Mouse (Mus musculus): ENCODE data around the gene Lama4. TPM values are rescaled to one million over a fixed set of nuclear protein-coding genes. Genes with fewer than 3 reads are reported as not detected.

Lama4 gene
- polyA plus RNA-seq, 1 experiment from 2014 or later = 13.2 TPM

DNA sequence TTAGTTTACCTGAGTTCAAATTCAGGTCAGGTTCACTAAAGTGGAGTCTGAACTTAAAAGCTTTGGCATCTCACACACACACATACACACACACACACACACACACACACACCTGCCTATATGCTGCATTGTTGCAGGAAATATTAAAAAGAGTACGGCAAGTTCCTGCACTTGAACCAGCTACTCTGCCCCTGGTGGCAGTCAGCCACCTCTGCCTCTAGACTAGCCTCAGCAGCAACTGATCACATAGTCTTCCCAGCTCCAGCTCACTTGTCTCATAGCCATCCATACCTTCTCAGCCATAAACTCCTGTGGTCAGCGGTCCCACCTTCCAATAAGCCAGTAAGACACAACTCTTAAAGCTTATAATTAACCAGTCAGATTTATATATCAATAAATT, 37.2 kb downstream of the Lama4 start:
- 79% methylated on average over 2 of the region's 2 CpGs for WGBS
- H3K4me1 ChIP-seq = no peaks in the 10 kb centered on the region; the same call in 1 of the 2 replicates
- no peak for ATAC-seq (replicated peaks)

DNA sequence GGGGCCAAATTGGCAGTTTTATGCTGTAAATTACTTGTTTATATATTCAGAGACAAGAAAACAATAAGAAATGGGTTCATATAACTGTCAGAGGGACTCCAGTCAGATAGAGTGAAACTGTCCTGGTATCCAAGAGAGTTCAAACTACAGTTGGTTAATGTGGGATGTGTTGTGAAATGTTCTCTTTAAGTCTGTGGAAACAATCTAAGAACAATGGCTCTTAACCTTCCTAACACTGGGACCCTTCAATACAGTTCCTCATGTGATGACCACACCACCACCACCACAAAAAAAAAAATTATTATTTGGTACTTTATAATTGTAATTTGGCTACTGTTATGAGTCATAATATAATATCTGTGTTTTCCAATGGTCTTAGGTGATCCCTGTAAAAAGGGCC, 38.2 kb downstream of the Lama4 start:
- H3K27ac ChIP-seq (replicated peaks) = no peak overlapping the region
- no peak for ATAC-seq (replicated peaks)
- H3K27me3 ChIP-seq = no peaks in the 10 kb centered on the region
- H3K9me3 ChIP-seq = no peaks in the 10 kb centered on the region
- H3K4me1 ChIP-seq = no peaks in the 10 kb centered on the region; the same call in 1 of the 2 replicates
- H3K36me3 ChIP-seq = no peaks in the 10 kb centered on the region
- H3K4me3 ChIP-seq = no peak overlapping the region
- H3K4me2 ChIP-seq (replicated peaks) = no peak overlapping the region
- H3K9ac ChIP-seq (replicated peaks) = no peak overlapping the region

More for the DNA sequence above, 37.2 kb downstream of the Lama4 start:
- Histone ChIP-seq H3K27me3 (no peaks in the 10 kb centered on the region), H3K9ac (replicated peaks) (no peak overlapping the region), H3K4me2 (replicated peaks) (no peak overlapping the region), H3K4me3 (no peak overlapping the region), H3K36me3 (no peaks in the 10 kb centered on the region), H3K27ac (replicated peaks) (no peak overlapping the region), H3K9me3 (no peaks in the 10 kb centered on the region)

- no peaks in the 10 kb centered on the region for H3K27me3 ChIP-seq
- H3K4me3 ChIP-seq = no peak overlapping the region
- no peaks in the 10 kb centered on the region for H3K36me3 ChIP-seq
- WGBS = 80% methylated on average over 8 of the region's 8 CpGs
- H3K9me3 ChIP-seq = no peaks in the 10 kb centered on the region
- peak; percentile 58; the same call in 1 of the 2 replicates for ATAC-seq (replicated peaks)
- H3K27ac ChIP-seq (replicated peaks) = 0 out of 2 replicates have a peak overlapping the region, but pooled peaks have one; percentile 14
- no peaks in the 10 kb centered on the region; the same call in 1 of the 2 replicates for H3K4me1 ChIP-seq
- H3K4me2 ChIP-seq (replicated peaks) = no peak overlapping the region
- no peak overlapping the region for H3K9ac ChIP-seq (replicated peaks)
Observed at GRCm38 (mm10) chr10:39005494-39005893, 40.2 kb downstream of the Lama4 start.

DNA sequence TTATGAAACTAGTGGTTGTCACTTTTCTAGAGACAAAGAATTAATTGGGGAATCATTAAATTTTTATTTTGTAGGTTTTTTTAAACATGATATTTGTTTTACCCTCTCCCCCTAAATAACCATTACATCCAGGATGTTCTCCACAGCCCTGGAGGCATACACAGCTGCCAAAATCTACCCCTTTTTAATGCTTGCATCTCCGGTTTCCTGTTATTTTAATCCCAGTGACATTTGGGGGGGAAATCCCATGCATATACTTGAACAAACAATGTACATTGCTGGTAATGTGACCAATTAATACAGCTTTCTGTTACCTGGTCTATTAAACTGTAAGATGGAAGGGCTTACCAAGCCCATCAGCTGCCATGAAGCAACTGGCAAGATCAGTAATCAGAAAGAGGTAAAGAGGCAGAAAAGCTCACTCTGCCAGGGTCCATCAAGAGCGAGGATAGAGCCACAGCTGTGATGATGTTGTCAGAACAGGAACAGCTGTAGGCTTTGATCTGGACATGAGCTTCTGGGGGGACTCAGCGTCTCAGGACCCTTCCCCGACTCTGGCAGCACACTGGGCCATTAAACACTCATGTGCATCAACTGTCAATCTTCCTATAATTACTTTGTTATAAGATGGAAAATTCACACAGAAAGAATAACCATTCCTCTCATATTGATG, 41.3 kb downstream of the Lama4 start:
- no peaks in the 10 kb centered on the region; the same call in 1 of the 2 replicates for H3K4me1 ChIP-seq
- peak; percentile 67; the same call in 1 of the 2 replicates for ATAC-seq (replicated peaks)
- no peak overlapping the region for H3K4me3 ChIP-seq
- no peaks in the 10 kb centered on the region for H3K27me3 ChIP-seq
- H3K4me2 ChIP-seq (replicated peaks) = no peak overlapping the region
- H3K9me3 ChIP-seq = no peaks in the 10 kb centered on the region
- H3K27ac ChIP-seq (replicated peaks) = no peak overlapping the region
- no peak overlapping the region for H3K9ac ChIP-seq (replicated peaks)
- 58% methylated on average over 4 of the region's 4 CpGs for WGBS
- no peaks in the 10 kb centered on the region for H3K36me3 ChIP-seq

DNA sequence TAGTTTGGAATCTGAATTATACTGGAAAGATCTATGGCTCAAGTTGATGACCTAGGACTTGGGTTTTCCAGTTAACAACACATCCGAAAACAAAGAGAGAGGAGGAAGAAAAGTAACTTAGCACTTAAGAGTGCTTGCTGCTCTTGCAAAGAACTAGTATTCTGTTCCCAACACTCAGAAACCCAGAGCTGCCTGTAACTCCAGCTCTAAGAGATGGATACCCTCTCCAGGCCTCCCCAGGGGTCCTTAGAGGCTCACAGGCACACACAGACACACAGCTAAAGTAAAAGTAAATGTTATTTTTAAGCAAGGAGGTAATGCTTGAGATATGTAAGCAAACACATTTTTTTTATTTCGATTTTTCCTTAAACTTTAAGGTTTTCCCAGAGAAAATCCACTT, 49.5 kb downstream of the Lama4 start:
- no peak overlapping the region for H3K27ac ChIP-seq (replicated peaks)
- H3K9ac ChIP-seq (replicated peaks) = no peak overlapping the region
- H3K4me2 ChIP-seq (replicated peaks) = no peak overlapping the region
- no peak overlapping the region for H3K4me3 ChIP-seq
- no peaks in the 10 kb centered on the region for H3K27me3 ChIP-seq
- no peaks in the 10 kb centered on the region for H3K36me3 ChIP-seq
- H3K4me1 ChIP-seq = no peaks in the 10 kb centered on the region
- no peak for ATAC-seq (replicated peaks)
- WGBS = 70% methylated on average over 2 of the region's 2 CpGs
- H3K9me3 ChIP-seq = no peaks in the 10 kb centered on the region

DNA sequence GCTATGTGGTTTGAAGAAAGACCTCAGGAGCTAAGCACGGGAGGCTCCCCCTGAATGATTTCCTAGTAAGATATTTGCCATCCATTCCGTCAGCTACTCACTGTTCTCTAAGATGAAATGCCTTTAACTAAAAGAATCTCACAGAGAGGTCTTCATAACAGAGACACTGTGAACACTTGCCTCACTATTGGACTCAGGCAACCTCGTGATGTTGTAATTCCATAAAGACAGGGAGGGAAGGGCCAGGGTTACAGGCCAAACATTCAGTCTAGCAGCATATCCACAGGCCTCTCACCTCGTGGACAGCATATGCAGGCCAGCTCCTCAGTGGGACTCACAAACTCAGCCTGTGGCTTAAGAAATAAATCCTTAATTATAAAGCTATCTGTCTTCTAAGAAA, 52.7 kb downstream of the Lama4 start:
- no peak overlapping the region for H3K4me3 ChIP-seq
- H3K9ac ChIP-seq (replicated peaks) = no peak overlapping the region
- H3K27me3 ChIP-seq = no peaks in the 10 kb centered on the region
- no peaks in the 10 kb centered on the region for H3K4me1 ChIP-seq
- H3K27ac ChIP-seq (replicated peaks) = no peak overlapping the region
- WGBS = 68% methylated on average over 4 of the region's 4 CpGs
- no peak overlapping the region for H3K4me2 ChIP-seq (replicated peaks)
- ATAC-seq (replicated peaks) = no peak
- H3K36me3 ChIP-seq = no peaks in the 10 kb centered on the region
- no peaks in the 10 kb centered on the region for H3K9me3 ChIP-seq

GRCm38 (mm10) chr10:39018635-39019034, 53.3 kb downstream of the Lama4 start:
- H3K36me3 ChIP-seq = no peaks in the 10 kb centered on the region
- no peaks in the 10 kb centered on the region for H3K4me1 ChIP-seq
- H3K9me3 ChIP-seq = no peaks in the 10 kb centered on the region
- H3K27ac ChIP-seq (replicated peaks) = no peak overlapping the region
- WGBS = 61% methylated on average over 1 of the region's 1 CpGs
- ATAC-seq (replicated peaks) = no peak
- H3K9ac ChIP-seq (replicated peaks) = no peak overlapping the region
- H3K4me3 ChIP-seq = no peak overlapping the region
- no peak overlapping the region for H3K4me2 ChIP-seq (replicated peaks)
- no peaks in the 10 kb centered on the region for H3K27me3 ChIP-seq

DNA sequence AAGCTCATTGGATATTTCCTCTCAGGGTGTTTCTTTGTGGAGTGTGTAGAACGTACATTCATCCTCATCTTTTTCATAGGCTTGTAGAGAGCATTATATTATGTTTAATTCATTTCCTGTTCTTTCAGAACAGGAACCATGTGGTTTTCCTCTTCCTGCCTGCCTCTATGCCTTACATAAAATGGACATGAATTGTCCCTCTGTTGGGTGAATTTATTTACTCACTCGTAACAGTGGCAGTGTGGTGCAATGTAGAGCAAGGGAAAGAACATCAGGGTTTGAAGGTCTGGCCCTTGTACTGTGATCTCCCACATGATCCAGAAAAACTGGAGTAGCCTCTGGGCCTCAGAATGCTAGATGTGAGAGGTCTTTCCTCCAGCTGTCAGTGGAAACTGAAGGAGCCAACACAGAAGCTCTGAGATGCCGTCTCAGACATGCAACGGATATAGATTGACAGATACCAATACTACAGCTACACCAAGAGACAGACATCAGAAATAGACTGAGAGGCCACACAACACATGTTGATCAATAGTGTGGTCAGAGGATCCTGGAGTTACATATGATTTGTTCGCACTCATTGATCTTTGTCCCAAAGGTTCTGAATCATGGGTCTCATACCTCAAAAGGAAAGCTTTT, 58.4 kb downstream of the Lama4 start:
- 80% methylated on average over 5 of the region's 5 CpGs for WGBS
- H3K4me1 ChIP-seq = no peaks in the 10 kb centered on the region
- H3K4me2 ChIP-seq (replicated peaks) = no peak overlapping the region
- no peaks in the 10 kb centered on the region for H3K9me3 ChIP-seq
- no peak overlapping the region for H3K27ac ChIP-seq (replicated peaks)
- ATAC-seq (replicated peaks) = no peak
- H3K4me3 ChIP-seq = no peak overlapping the region
- no peaks in the 10 kb centered on the region for H3K36me3 ChIP-seq
- no peak overlapping the region for H3K9ac ChIP-seq (replicated peaks)
- no peaks in the 10 kb centered on the region for H3K27me3 ChIP-seq

- Histone ChIP-seq H3K9ac (replicated peaks) (no peak overlapping the region), H3K4me1 (no peaks in the 10 kb centered on the region), H3K27ac (replicated peaks) (no peak overlapping the region), H3K9me3 (no peaks in the 10 kb centered on the region), H3K27me3 (no peaks in the 10 kb centered on the region), H3K4me3 (no peak overlapping the region), H3K36me3 (no peaks in the 10 kb centered on the region), H3K4me2 (replicated peaks) (no peak overlapping the region)
- no peak for ATAC-seq (replicated peaks)
- 87% methylated on average over 8 of the region's 8 CpGs for WGBS
Observed at GRCm38 (mm10) chr10:39026529-39026928, 61.2 kb downstream of the Lama4 start.

GRCm38 (mm10) chr10:39027058-39027457, 61.7 kb downstream of the Lama4 start:
- H3K4me3 ChIP-seq = no peak overlapping the region
- no peaks in the 10 kb centered on the region for H3K9me3 ChIP-seq
- H3K4me2 ChIP-seq (replicated peaks) = no peak overlapping the region
- no peaks in the 10 kb centered on the region for H3K4me1 ChIP-seq
- H3K27me3 ChIP-seq = no peaks in the 10 kb centered on the region
- H3K27ac ChIP-seq (replicated peaks) = no peak overlapping the region
- WGBS = 69% methylated on average over 5 of the region's 5 CpGs
- H3K9ac ChIP-seq (replicated peaks) = no peak overlapping the region
- ATAC-seq (replicated peaks) = no peak; the same call in 1 of the 2 replicates
- no peaks in the 10 kb centered on the region for H3K36me3 ChIP-seq

- H3K4me1 ChIP-seq = no peaks in the 10 kb centered on the region
- ATAC-seq (replicated peaks) = no peak
- no peaks in the 10 kb centered on the region for H3K36me3 ChIP-seq
- no peak overlapping the region for H3K9ac ChIP-seq (replicated peaks)
- H3K27ac ChIP-seq (replicated peaks) = no peak overlapping the region
- no peaks in the 10 kb centered on the region for H3K27me3 ChIP-seq
- no peaks in the 10 kb centered on the region for H3K9me3 ChIP-seq
- WGBS = 58% methylated on average over 5 of the region's 5 CpGs
- H3K4me3 ChIP-seq = no peak overlapping the region
- H3K4me2 ChIP-seq (replicated peaks) = no peak overlapping the region
Observed at GRCm38 (mm10) chr10:39028403-39028802, 63.1 kb downstream of the Lama4 start.

DNA sequence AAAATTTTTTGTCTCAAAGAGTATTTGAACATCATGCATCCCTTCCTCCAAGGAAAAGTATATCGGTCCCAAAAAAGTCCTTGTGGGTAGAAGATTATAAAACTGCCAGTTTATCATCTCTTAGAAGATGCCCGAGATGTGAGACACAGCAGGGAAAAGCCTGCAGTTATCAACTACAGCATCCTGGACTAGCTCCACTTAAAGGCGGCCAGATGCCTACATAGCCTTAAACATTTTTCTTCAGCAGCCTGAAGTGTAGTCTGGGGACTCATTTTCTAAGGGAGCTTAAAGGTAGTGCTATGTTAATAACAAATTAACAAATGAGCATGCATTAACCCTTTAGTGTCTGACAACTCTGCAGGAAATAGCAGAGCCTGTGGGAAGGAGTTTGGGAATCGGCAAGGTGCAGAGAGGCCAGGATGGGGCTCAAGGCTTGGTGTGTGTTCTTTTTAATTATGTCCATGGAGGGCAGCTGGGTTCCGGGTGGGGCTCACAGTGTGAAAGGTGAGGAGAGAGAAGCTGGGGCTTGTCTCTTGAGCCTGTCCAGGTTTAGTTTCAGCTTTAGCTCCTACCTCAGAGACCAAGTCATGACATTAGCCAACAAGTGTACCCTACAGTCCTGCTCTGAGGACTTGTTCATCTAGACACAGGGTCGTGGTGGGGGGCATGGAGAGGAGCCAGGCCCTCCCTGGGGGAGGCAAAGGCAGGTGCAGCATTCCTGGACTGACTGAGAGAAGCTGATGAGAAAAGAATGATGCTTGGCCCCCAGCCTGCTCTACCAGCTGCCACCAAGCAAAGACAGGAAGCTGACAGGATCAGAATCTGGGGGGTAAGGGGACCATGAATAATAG, 64.2 kb downstream of the Lama4 start:
- ATAC-seq (replicated peaks) = no peak

More for the DNA sequence above, 64.2 kb downstream of the Lama4 start:
- H3K27me3 ChIP-seq = no peaks in the 10 kb centered on the region
- no peak overlapping the region for H3K9ac ChIP-seq (replicated peaks)
- no peaks in the 10 kb centered on the region for H3K36me3 ChIP-seq
- H3K27ac ChIP-seq (replicated peaks) = no peak overlapping the region
- no peak overlapping the region for H3K4me3 ChIP-seq
- WGBS = 82% methylated on average over 6 of the region's 6 CpGs
- H3K4me2 ChIP-seq (replicated peaks) = no peak overlapping the region
- H3K4me1 ChIP-seq = no peaks in the 10 kb centered on the region
- H3K9me3 ChIP-seq = no peaks in the 10 kb centered on the region
